In genomic region chr5:24214547-24214878, GRCm38 (mm10) we compare ENCODE assay signal across 17 mouse cellular contexts.
"Had no signal": no experiment of that assay in that cellular context is flagged by ENCODE, and none has a peak within 500 bp of the region (broad histone marks: within the 10 kb centered on the region; RNA-seq: fewer than 3 reads in every experiment).

No protein-coding gene starts in this region.

- H3K9ac ChIP-seq: limb, embryonic 13.5 days; liver, embryonic 13.5 days; midbrain, embryonic 12.5 days; midbrain, embryonic 15.5 days; neural tube, embryonic 13.5 days had no signal

- DNase-seq: kidney, adult 11 months; layer of hippocampus, adult 9-11 months; liver, embryonic 13.5 days; lung, adult 2 months; lung, postnatal 14 days; lung, postnatal 4 days; right cerebral cortex, postnatal 25 days; thymus, adult 18-20 months; thymus, postnatal 36 days had no signal

- H3K36me3 ChIP-seq: limb, embryonic 10.5 days; limb, embryonic 13.5 days; liver, embryonic 13.5 days; midbrain, embryonic 12.5 days; midbrain, embryonic 15.5 days; neural tube, embryonic 13.5 days had no signal

- H3K27ac ChIP-seq: kidney, postnatal 0 days; layer of hippocampus, adult 2 months; limb, embryonic 10.5 days; limb, embryonic 13.5 days; liver, embryonic 13.5 days; midbrain, embryonic 12.5 days; midbrain, embryonic 15.5 days; neural tube, embryonic 13.5 days had no signal

- ATAC-seq: midbrain, embryonic 15.5 days had no signal

- H3K4me3 ChIP-seq: layer of hippocampus, adult 2 months; limb, embryonic 10.5 days; limb, embryonic 13.5 days; liver, embryonic 13.5 days; midbrain, embryonic 12.5 days; midbrain, embryonic 15.5 days; myocyte; neural tube, embryonic 13.5 days had no signal

- H3K4me2 ChIP-seq: limb, embryonic 13.5 days; liver, embryonic 13.5 days; midbrain, embryonic 12.5 days; midbrain, embryonic 15.5 days; neural tube, embryonic 13.5 days had no signal

- H3K4me1 ChIP-seq: limb, embryonic 10.5 days; limb, embryonic 13.5 days; liver, embryonic 13.5 days; midbrain, embryonic 12.5 days; midbrain, embryonic 15.5 days; neural tube, embryonic 13.5 days had no signal

- H3K27me3 ChIP-seq: liver, embryonic 13.5 days had no signal

- H3K9me3 ChIP-seq: limb, embryonic 10.5 days; limb, embryonic 13.5 days; liver, embryonic 13.5 days; midbrain, embryonic 12.5 days; midbrain, embryonic 15.5 days; neural tube, embryonic 13.5 days had no signal
